Mouse (Mus musculus) right cerebral cortex, postnatal 10 days (tissue): ENCODE data around the gene Pex6.
A peak's percentile ranks its signal among the peaks of the same experiment; 100 is the strongest.

ENCODE experiments used
- DNase-seq, 2 experiments: peaks; one replicate each; pipeline ENCODE4 v3.0.0; 2021; ENCODE audit warnings: low spot score in 2 of 2

Gene Pex6

GRCm38 (mm10) chr17:46699912-46700311 lies 11.4 kb upstream of the Pex6 start:
- no peak for DNase-seq

- no peak for DNase-seq
Observed at GRCm38 (mm10) chr17:46701489-46701888, 9.8 kb upstream of the Pex6 start.

GRCm38 (mm10) chr17:46702100-46702499 lies 9.2 kb upstream of the Pex6 start:
- DNase-seq: no peak

GRCm38 (mm10) chr17:46702506-46702905 lies 8.8 kb upstream of the Pex6 start:
- DNase-seq: no peak

- DNase-seq: peak in 1 of 2 experiments; percentile 42
Observed at GRCm38 (mm10) chr17:46703971-46704886, 7.0 kb upstream of the Pex6 start.

GRCm38 (mm10) chr17:46704887-46705835 lies 6.1 kb upstream of the Pex6 start, which contains the start of gene Ppp2r5d:
Ppp2r5d (minus strand) TSS chr17:46705111.
- peak; percentile 98 to 99 for DNase-seq

- no peak for DNase-seq
Observed at GRCm38 (mm10) chr17:46706375-46707089, 4.7 kb upstream of the Pex6 start.

- peak; percentile 63 to 65 for DNase-seq
Observed at GRCm38 (mm10) chr17:46711612-46712271, 479 bp downstream of the Pex6 start.

- no peak for DNase-seq
Observed at GRCm38 (mm10) chr17:46712442-46712841, 1.2 kb downstream of the Pex6 start.

- DNase-seq: no peak
Observed at GRCm38 (mm10) chr17:46713849-46714248, 2.6 kb downstream of the Pex6 start.

- no peak for DNase-seq
Observed at GRCm38 (mm10) chr17:46714756-46715481, 3.7 kb downstream of the Pex6 start.

GRCm38 (mm10) chr17:46721077-46721476 lies 9.8 kb downstream of the Pex6 start:
- DNase-seq: no peak

GRCm38 (mm10) chr17:46724477-46725084 lies 13.3 kb downstream of the Pex6 start:
- no peak for DNase-seq

GRCm38 (mm10) chr17:46725273-46725672 lies 14.0 kb downstream of the Pex6 start:
- no peak for DNase-seq

- DNase-seq: no peak
Observed at GRCm38 (mm10) chr17:46725731-46726645, 14.7 kb downstream of the Pex6 start.

- no peak for DNase-seq
Observed at GRCm38 (mm10) chr17:46727271-46727670, 16.0 kb downstream of the Pex6 start.

GRCm38 (mm10) chr17:46728021-46728420 lies 16.8 kb downstream of the Pex6 start:
- no peak for DNase-seq

GRCm38 (mm10) chr17:46728496-46728895 lies 17.2 kb downstream of the Pex6 start:
- DNase-seq: no peak

- no peak for DNase-seq
Observed at GRCm38 (mm10) chr17:46728904-46729318, 17.6 kb downstream of the Pex6 start, which contains the start of gene Gnmt. Gnmt (minus strand) TSS chr17:46729168.
